Mouse (Mus musculus): ENCODE measurements at regions not wholly inside any gene's neighbourhood (a gene's known extent, or its start where the extent isn't known, plus 50 kb on each side); places are given as distances from the start of the nearest gene placed in this dataset.

GRCm38 (mm10) chr5:118984797-118985408 lies 424.4 kb downstream of the Med13l start:
- 92% methylated on average over 8 of the region's 9 CpGs for WGBS
- Histone ChIP-seq H3K27ac (no peak overlapping the region), H3K9me3 (replicated peaks) (no peaks in the 10 kb centered on the region), H3K4me2 (replicated peaks) (no peak overlapping the region), H3K4me1 (peaks cover 5% of the 10 kb centered on the region), H3K9ac (no peak overlapping the region), H3K4me3 (no peak overlapping the region), H3K36me3 (no peaks in the 10 kb centered on the region), H3K27me3 (peaks cover 9% of the 10 kb centered on the region; the same call in 1 of the 2 replicates)
- no peak for ATAC-seq (ENCODE audit: low FRiP score)

GRCm38 (mm10) chr5:118987376-118988000 lies 427.0 kb downstream of the Med13l start:
- no peak overlapping the region for H3K27ac ChIP-seq
- H3K4me2 ChIP-seq (replicated peaks) = no peak overlapping the region
- H3K4me1 ChIP-seq = no peaks in the 10 kb centered on the region
- no peak for ATAC-seq (ENCODE audit: low FRiP score)
- H3K27me3 ChIP-seq = peaks cover 9% of the 10 kb centered on the region; the same call in 1 of the 2 replicates
- H3K36me3 ChIP-seq = no peaks in the 10 kb centered on the region
- H3K9ac ChIP-seq = no peak overlapping the region
- H3K4me3 ChIP-seq = no peak overlapping the region
- 56% methylated on average over 10 of the region's 10 CpGs for WGBS
- no peaks in the 10 kb centered on the region for H3K9me3 ChIP-seq (replicated peaks)

- no peaks in the 10 kb centered on the region; the same call in 1 of the 2 replicates for H3K27me3 ChIP-seq
- H3K4me3 ChIP-seq = no peak overlapping the region
- 11% methylated on average over 15 of the region's 15 CpGs for WGBS
- no peak overlapping the region for H3K4me2 ChIP-seq (replicated peaks)
- peaks cover 5% of the 10 kb centered on the region; the same call in 1 of the 2 replicates for H3K4me1 ChIP-seq
- no peaks in the 10 kb centered on the region for H3K36me3 ChIP-seq
- no peak overlapping the region for H3K9ac ChIP-seq
- H3K27ac ChIP-seq = no peak overlapping the region
- no peak for ATAC-seq (ENCODE audit: low FRiP score)
- H3K9me3 ChIP-seq (replicated peaks) = no peaks in the 10 kb centered on the region
Measured at GRCm38 (mm10) chr5:118999124-118999523, 438.6 kb downstream of the Med13l start.

GRCm38 (mm10) chr5:119005825-119006471 lies 445.5 kb downstream of the Med13l start:
- H3K27ac ChIP-seq = no peak overlapping the region
- peak overlapping the region; percentile 32 for H3K4me3 ChIP-seq
- ATAC-seq (ENCODE audit: low FRiP score) = no peak
- peak overlapping the region; percentile 60 for H3K9ac ChIP-seq
- no peaks in the 10 kb centered on the region for H3K9me3 ChIP-seq (replicated peaks)
- peaks cover 9% of the 10 kb centered on the region for H3K4me1 ChIP-seq
- WGBS = 1% methylated on average over 34 of the region's 34 CpGs
- H3K36me3 ChIP-seq = no peaks in the 10 kb centered on the region
- H3K27me3 ChIP-seq = peaks cover 30% of the 10 kb centered on the region
- H3K4me2 ChIP-seq (replicated peaks) = peak overlapping the region; percentile 77

GRCm38 (mm10) chr5:119010048-119010447 lies 449.6 kb downstream of the Med13l start:
- no peak for ATAC-seq (ENCODE audit: low FRiP score)
- no peak overlapping the region for H3K4me3 ChIP-seq

GRCm38 (mm10) chr5:119015181-119015580 lies 454.7 kb downstream of the Med13l start:
- H3K4me3 ChIP-seq = no peak overlapping the region
- H3K9ac ChIP-seq = no peak overlapping the region
- H3K27ac ChIP-seq = no peak overlapping the region
- WGBS = 83% methylated on average over 5 of the region's 5 CpGs
- no peak overlapping the region for H3K4me2 ChIP-seq (replicated peaks)
- H3K36me3 ChIP-seq = no peaks in the 10 kb centered on the region
- H3K27me3 ChIP-seq = no peaks in the 10 kb centered on the region; the same call in 1 of the 2 replicates
- no peaks in the 10 kb centered on the region for H3K9me3 ChIP-seq (replicated peaks)
- peaks cover 6% of the 10 kb centered on the region for H3K4me1 ChIP-seq
- no peak; the same call in 1 of the 2 replicates for ATAC-seq (ENCODE audit: low FRiP score)

More at GRCm38 (mm10) chr5:119010048-119010447, 449.6 kb downstream of the Med13l start:
- peaks cover 9% of the 10 kb centered on the region for H3K4me1 ChIP-seq
- no peaks in the 10 kb centered on the region for H3K36me3 ChIP-seq
- no peak overlapping the region for H3K4me2 ChIP-seq (replicated peaks)
- H3K9ac ChIP-seq = no peak overlapping the region
- H3K27ac ChIP-seq = no peak overlapping the region
- H3K9me3 ChIP-seq (replicated peaks) = no peaks in the 10 kb centered on the region
- 82% methylated on average over 14 of the region's 14 CpGs for WGBS
- H3K27me3 ChIP-seq = peaks cover 30% of the 10 kb centered on the region

- H3K27ac ChIP-seq = 0 out of 2 replicates have a peak overlapping the region, but pooled peaks have one; percentile 9
- ATAC-seq (ENCODE audit: low FRiP score) = peak; percentile 71
Measured at GRCm38 (mm10) chr5:119015606-119016255, 455.3 kb downstream of the Med13l start.

GRCm38 (mm10) chr5:119016420-119016819 lies 455.9 kb downstream of the Med13l start:
- ATAC-seq (ENCODE audit: low FRiP score) = no peak
- WGBS = 23% methylated on average over 4 of the region's 4 CpGs
- H3K27ac ChIP-seq = 0 out of 2 replicates have a peak overlapping the region, but pooled peaks have one; percentile 9

More at GRCm38 (mm10) chr5:119015606-119016255, 455.3 kb downstream of the Med13l start:
- WGBS = 16% methylated on average over 15 of the region's 15 CpGs
- H3K4me2 ChIP-seq (replicated peaks) = 0 out of 2 replicates have a peak overlapping the region, but pooled peaks have one; percentile 1
- H3K27me3 ChIP-seq = no peaks in the 10 kb centered on the region
- H3K4me3 ChIP-seq = no peak overlapping the region
- no peaks in the 10 kb centered on the region for H3K36me3 ChIP-seq
- H3K9ac ChIP-seq = no peak overlapping the region
- no peaks in the 10 kb centered on the region for H3K9me3 ChIP-seq (replicated peaks)
- H3K4me1 ChIP-seq = peaks cover 6% of the 10 kb centered on the region

GRCm38 (mm10) chr5:119023947-119024346 lies 463.5 kb downstream of the Med13l start:
- 48% methylated on average over 8 of the region's 8 CpGs for WGBS
- ATAC-seq (ENCODE audit: low FRiP score) = no peak
- Histone ChIP-seq H3K36me3 (no peaks in the 10 kb centered on the region), H3K4me1 (no peaks in the 10 kb centered on the region), H3K27me3 (peaks cover 12% of the 10 kb centered on the region), H3K4me2 (replicated peaks) (no peak overlapping the region), H3K9ac (no peak overlapping the region), H3K9me3 (replicated peaks) (no peaks in the 10 kb centered on the region), H3K27ac (no peak overlapping the region), H3K4me3 (no peak overlapping the region)

More at GRCm38 (mm10) chr5:119016420-119016819, 455.9 kb downstream of the Med13l start:
- Histone ChIP-seq H3K27me3 (peaks cover 1% of the 10 kb centered on the region), H3K4me1 (peaks cover 6% of the 10 kb centered on the region), H3K4me2 (replicated peaks) (no peak overlapping the region), H3K9ac (no peak overlapping the region), H3K36me3 (no peaks in the 10 kb centered on the region), H3K9me3 (replicated peaks) (no peaks in the 10 kb centered on the region), H3K4me3 (no peak overlapping the region)

- Histone ChIP-seq H3K27me3 (no peaks in the 10 kb centered on the region), H3K4me1 (no peaks in the 10 kb centered on the region), H3K36me3 (no peaks in the 10 kb centered on the region), H3K9me3 (replicated peaks) (no peaks in the 10 kb centered on the region), H3K4me3 (no peak overlapping the region), H3K27ac (no peak overlapping the region), H3K4me2 (replicated peaks) (no peak overlapping the region), H3K9ac (no peak overlapping the region)
- ATAC-seq (ENCODE audit: low FRiP score) = no peak
- WGBS = 86% methylated on average over 5 of the region's 5 CpGs
Measured at GRCm38 (mm10) chr5:119032051-119032450, 471.6 kb downstream of the Med13l start.

- Histone ChIP-seq H3K36me3 (no peaks in the 10 kb centered on the region), H3K9ac (no peak overlapping the region), H3K4me2 (replicated peaks) (no peak overlapping the region), H3K4me1 (no peaks in the 10 kb centered on the region), H3K9me3 (replicated peaks) (no peaks in the 10 kb centered on the region), H3K4me3 (no peak overlapping the region), H3K27ac (no peak overlapping the region), H3K27me3 (no peaks in the 10 kb centered on the region)
- 65% methylated on average over 10 of the region's 10 CpGs for WGBS
- ATAC-seq (ENCODE audit: low FRiP score) = no peak
Measured at GRCm38 (mm10) chr5:119044548-119044947, 484.1 kb downstream of the Med13l start.

GRCm38 (mm10) chr5:119047581-119047980 lies 487.1 kb downstream of the Med13l start:
- Histone ChIP-seq H3K27me3 (no peaks in the 10 kb centered on the region), H3K4me2 (replicated peaks) (no peak overlapping the region), H3K27ac (no peak overlapping the region), H3K9me3 (replicated peaks) (no peaks in the 10 kb centered on the region), H3K4me3 (no peak overlapping the region), H3K36me3 (no peaks in the 10 kb centered on the region), H3K4me1 (no peaks in the 10 kb centered on the region), H3K9ac (no peak overlapping the region)
- WGBS = 35% methylated on average over 4 of the region's 4 CpGs
- ATAC-seq (ENCODE audit: low FRiP score) = no peak
